Mouse (Mus musculus) kidney, adult 2 months (tissue): ENCODE measurements around the gene Dclk3.

ENCODE experiments used
- CTCF ChIP-seq: fragments of 200-500 bp; conservative IDR thresholded peaks from 2 replicates; pipeline ENCODE4 v1.5.1; 2011; ENCODE audit warnings: low read depth, mild to moderate bottlenecking, control low read depth, low read length, moderate library complexity, mixed read lengths; ENCODE audit not compliant: insufficient read depth, insufficient read length
- POLR2A ChIP-seq: fragments of 200-500 bp; IDR thresholded peaks from one replicate; pipeline ENCODE4 v1.6.1; 2011; ENCODE audit warnings: low read depth, low read length, control low read depth

DNA sequence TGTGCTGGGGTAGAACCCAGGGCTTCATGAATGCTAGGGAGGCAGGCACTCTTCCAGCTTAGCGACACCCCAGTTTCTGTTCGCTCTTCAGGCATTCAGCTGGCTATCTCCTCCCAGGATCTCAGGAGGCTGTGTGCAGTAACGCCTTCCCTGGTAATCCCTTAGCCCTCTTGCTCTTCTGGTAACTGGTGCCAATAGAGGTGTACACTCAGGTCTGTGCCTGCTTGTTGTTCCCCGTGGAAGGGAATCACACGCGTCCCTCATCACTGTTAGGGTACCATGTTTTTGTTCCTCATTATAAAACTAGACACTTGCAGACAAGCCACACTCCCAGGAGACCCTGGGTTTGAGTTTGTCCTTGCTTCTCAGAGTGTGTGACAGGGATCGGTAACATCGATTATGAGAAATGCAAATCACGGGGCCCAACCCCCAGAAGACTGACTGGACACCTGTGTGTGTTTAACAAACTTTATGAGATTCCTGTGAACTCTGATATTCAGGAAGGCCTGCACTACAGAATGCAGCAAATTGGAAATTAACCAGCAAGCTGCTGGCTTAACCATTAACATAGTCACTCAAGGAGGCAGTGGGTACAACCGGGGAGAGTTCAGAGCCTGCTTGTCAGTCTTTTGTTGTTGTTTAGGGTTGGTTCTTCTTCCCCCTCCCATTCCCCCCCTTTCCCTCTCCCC, 22.7 kb downstream of the Dclk3 start:
- TF ChIP-seq CTCF (no peak), POLR2A (no peak)
